24 mouse cellular contexts compared by ENCODE assay signal in the genomic region with DNA sequence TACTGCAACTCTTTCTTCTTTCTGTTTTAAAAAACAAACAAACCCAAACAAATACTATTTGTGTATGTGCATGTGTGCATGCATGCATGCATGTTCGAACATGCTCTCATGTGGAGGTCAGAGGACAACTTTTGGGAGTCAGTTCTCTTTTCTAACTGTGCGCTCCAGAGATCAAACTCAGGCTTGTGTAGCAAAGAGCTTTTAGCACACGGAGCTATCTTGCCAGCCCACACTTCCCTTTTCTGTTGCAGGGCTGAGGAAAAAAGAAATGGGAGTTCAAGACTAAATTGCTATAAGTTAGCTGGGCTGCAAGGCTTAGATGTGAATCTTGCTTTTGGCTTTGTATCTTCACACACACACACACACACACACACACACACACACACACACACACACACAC. TPM values are rescaled to one million over a fixed set of nuclear protein-coding genes. Genes with fewer than 3 reads are reported as not detected.
DNase-seq lines count a peak whose midpoint lies in the region; ATAC-seq lines count a peak whose summit lies in the region.
"Had no signal": no experiment of that assay in that cellular context is flagged by ENCODE, and none has a peak within 500 bp of the region (broad histone marks: within the 10 kb centered on the region; RNA-seq: fewer than 3 reads in every experiment).

No protein-coding gene starts in this region.

- H3K36me3 ChIP-seq in splenic B cell, adult 2 months (ENCODE audit: control insufficient read depth, insufficient read depth, low read length, poor library complexity, severe bottlenecking): no peaks in the 10 kb centered on the region

- H3K27me3 ChIP-seq in splenic B cell, adult 2 months (ENCODE audit: control insufficient read depth, insufficient read depth, low read length, poor library complexity, severe bottlenecking): no peaks in the 10 kb centered on the region
- H3K27me3 ChIP-seq: embryonic facial prominence, embryonic 12.5 days; forebrain, embryonic 12.5 days; heart, embryonic 15.5 days; limb, embryonic 13.5 days had no signal

- DNase-seq in B cell, adult 2 months: peak; percentile 16 to 34
- peak; percentile 43 for DNase-seq in splenic B cell, adult 2 months (ENCODE audit: low read depth, low spot score)
- no peak for DNase-seq in adrenal gland, adult 2 months
- DNase-seq in left cerebral cortex, postnatal 25 days (ENCODE audit: low spot score in 2 of 2): no peak
- no peak for DNase-seq in layer of hippocampus, postnatal 25 days (ENCODE audit: extremely low spot score in 1 of 2, low spot score in 1 of 2)
- DNase-seq: adrenal gland, postnatal 36 days; cerebellum, adult 18-20 months; cerebellum, postnatal 14 days; gastrocnemius, adult 2 months; heart, postnatal 36 days; kidney, adult 18-20 months; kidney, postnatal 14 days; layer of hippocampus, postnatal 36 days; lung, adult 18-20 months; lung, postnatal 14 days had no signal

- ATAC-seq in common myeloid progenitor, adult 5-6 weeks (replicated peaks; ENCODE audit: low read depth, poor library complexity, severe bottlenecking): peak; percentile 59
- peak; percentile 56 for ATAC-seq in megakaryocyte, adult 5-6 weeks (ENCODE audit: poor library complexity, severe bottlenecking)
- ATAC-seq: CD4-positive, CD25-positive, alpha-beta regulatory T cell, adult 4 months; inflammation-experienced regulatory T-cells, adult 6 months; midbrain, embryonic 16.5 days had no signal

- intact Hi-C loops in left cerebral cortex, postnatal 25 days (cut with DNase I): no loop called here

RNA-seq across cellular contexts. Expression of a gene that starts 24.2 kb away (rescaled TPM):
- total RNA-seq in common myeloid progenitor, adult 5-6 weeks (2017): 39.2 and 49.5 TPM in 2 replicates
- total RNA-seq in megakaryocyte, adult 5-6 weeks (2015): 107 and 122 TPM in 2 replicates
- 95.1 and 116 TPM in 2 replicates for total RNA-seq in megakaryocyte, adult 5-6 weeks (2017)
- total RNA-seq in adrenal gland, adult 2 months (2021): 1 to 10 TPM; 2.3 to 3.2 TPM
- polyA plus RNA-seq in adrenal gland, adult 2 months (2012; rRNA removed): 6.6 and 7.8 TPM in 2 replicates
- total RNA-seq in left cerebral cortex, postnatal 25 days (2021): 10 to 100 TPM; 71.8 to 82.8 TPM
- total RNA-seq in layer of hippocampus, postnatal 25 days (2021): 100 to 1,000 TPM; 115 to 120 TPM

Comparison
In these comparisons a context has a peak if more than half of its experiments do, and no peak if none do; other contexts are left out.
1. DNase-seq: peak in B cell, adult 2 months (2 of 2) and splenic B cell, adult 2 months (single experiment); none in adrenal gland, adult 2 months (single experiment), left cerebral cortex, postnatal 25 days (0 of 2) and layer of hippocampus, postnatal 25 days (0 of 2).